Mouse (Mus musculus): ENCODE results near the gene Plac9a.
"Not testable (repeated sequence)": the region's sequence is repeated elsewhere in the genome, so short reads cannot be mapped to it uniquely, and the experiment has no call there.

The Plac9a gene

DNA sequence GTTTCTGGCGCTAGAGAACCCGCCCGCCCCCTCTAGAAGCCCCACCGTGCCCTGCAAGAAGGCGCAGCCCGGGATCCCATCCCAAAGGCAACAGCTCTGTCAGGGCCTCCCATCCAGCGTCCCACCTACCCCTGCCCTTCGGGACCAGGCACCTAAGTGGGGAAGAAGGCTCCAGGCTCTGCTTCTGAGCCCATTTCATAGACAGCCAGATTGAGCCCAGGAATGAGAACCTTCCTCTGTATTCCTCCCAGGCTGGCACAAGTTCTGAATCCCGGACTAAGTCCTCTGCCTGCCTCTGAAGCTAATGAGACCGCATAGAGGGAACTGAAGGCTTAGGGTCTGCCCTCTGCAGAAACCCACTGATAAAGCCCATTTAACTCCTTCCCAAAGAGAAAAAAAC lies at the start of gene Plac9a:
Gene Plac9a, minus strand, starts transcription at position 101 of the 400 bp plus-strand sequence.
- DNase-seq (ENCODE audit: low spot score in 2 of 2): not testable (repeated sequence)

DNA sequence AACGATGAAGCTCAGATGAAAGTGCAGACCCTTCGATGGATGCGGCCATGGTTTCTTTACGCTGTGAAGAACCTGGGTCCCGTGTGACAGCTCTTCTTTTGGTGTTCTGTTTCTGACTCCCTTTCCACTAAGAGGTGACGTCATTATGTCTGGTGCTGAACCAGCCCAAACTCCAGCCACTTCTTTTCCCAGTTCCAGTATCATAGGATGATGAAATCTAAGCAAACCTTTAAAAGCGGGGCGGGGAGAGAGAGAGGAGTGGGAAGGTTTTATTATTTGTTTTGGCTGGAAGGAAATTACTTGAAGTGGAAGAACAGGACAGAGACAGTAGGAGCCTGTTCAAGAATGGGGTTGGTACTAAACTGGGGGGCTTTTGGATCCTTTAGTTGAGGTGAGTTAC lies 35.1 kb upstream of the Plac9a start, which contains the start of gene Cphx1:
Gene Cphx1, plus strand, starts transcription at position 301 of the 400 bp plus-strand sequence.
- DNase-seq (ENCODE audit: low spot score in 2 of 2): not testable (repeated sequence)

DNA sequence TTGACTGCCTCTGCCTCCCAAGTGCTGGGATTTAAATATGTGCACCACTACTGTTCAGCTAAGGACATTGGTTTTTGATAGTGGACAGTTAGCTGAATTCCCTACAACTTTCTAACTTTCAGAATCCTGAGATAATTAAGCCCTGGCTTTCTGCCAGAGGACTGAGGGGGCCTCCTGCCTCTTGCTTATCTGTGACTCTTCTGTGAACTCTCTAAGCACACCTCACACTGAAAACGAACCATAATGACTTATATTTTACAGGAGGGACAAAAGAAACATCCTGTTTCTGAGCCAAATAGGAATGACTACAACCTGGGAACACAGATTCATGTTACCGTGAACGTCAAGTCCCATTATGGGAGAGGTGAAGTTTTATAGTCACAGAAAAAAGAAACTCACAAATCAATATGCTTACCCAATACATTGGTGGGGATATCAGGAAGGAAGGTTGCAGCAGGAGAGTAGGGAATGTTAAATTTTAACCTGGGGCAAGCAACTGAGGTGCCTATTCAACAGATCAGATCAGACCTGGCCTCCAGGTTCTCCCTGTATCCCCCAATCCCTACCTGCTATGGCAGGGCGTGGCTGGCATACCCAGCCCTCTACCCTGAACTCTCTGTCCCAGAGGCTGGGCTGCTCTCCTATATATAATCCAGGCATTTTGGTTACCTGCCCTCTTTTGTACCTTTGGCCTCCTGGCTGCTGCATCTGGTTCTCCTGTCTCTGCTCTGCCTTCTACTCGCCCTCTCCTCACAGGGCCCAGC lies 34.1 kb upstream of the Plac9a start:
- not testable (repeated sequence) for DNase-seq (ENCODE audit: low spot score in 2 of 2)

DNA sequence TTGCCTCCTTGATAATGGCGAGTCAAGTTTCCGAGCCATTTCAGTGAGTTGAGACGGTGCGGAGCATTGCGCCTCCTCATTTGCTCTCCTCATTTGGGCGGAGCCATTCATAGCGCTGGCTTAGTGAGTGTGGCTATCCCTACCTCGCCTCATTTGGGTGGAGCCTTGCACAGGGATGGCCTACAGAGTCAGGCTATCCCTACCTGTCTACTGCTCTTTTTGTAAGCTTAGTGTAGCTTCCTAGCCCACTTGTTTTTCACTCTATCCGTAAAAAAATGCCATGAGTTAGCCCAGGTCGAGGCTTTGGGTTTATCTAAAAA lies 24.6 kb upstream of the Plac9a start, which contains the start of gene Tmem254a:
Gene Tmem254a, minus strand, starts transcription at position 111 of the 320 bp plus-strand sequence.
- DNase-seq (ENCODE audit: low spot score in 2 of 2): not testable (repeated sequence)

DNA sequence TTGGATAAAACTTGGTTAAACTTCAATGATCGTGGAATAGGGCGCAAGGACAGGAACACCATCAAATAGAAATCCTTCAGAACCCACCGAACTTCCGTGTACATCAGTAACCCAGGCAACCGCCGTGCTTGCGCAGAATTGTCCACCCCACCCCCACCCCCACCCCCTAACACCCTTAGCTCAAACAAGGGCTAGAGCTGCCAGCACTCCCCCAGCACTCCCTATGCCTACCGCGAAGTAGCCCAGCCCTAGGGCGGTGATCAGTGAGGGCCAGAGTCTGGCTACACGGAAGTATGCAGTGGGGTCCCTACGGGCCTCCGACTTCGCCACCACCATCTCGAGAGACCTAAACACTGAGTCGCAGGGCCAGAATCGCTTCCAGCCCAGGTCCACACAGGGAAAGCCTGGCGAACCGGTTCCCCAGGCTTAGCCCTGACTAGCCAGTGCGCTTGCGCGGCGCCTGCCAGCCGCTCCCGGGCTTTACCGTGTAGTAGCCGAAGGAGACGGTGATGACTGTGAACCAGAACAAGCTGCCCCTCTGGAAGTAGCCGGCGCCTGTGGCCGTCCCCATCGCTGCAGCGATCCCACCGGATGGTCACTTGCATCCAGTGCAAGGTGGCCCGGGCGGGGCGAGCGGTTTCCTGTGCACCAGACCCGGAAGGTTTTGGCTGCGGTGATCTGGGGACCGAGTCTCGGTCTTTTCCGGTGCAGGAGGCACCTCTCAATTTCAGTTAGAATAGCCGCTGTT lies 24.1 kb upstream of the Plac9a start:
- DNase-seq (ENCODE audit: low spot score in 2 of 2): not testable (repeated sequence)

DNA sequence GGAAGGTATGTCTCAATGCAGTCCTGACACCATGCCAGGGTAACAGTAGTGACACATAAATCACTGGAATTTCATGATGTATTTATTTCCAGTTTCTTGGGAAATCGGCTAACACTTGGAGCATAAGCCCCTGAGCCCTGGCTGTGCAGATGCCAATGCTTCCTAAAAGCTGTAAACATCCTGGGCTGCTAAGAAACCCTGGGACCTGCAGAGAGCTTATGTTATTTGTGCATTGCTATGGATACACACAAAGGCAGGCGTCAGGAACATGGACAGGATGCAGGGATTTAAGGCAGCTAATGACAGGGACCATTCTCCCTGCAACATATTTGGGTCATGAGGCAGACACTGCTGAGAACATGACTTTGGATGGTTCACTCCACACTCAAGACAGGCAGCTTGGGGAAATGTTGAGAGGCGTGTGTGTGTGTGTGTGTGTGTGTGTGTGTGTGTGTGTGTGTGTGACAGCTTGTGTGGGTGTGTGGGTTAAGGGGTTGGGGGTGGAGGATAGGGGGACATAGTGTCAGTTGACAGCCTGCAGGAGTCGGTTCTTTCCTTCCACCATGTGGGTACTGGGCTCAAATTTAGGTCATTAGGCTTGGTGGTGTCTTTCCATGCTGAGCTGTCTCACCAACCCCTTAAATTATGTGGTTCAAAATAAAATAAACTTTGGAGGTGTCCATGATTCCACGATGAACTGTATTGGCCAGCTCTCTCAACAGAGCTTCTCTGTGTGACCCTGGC lies 15.7 kb upstream of the Plac9a start:
- DNase-seq (ENCODE audit: low spot score in 2 of 2): not testable (repeated sequence)

DNA sequence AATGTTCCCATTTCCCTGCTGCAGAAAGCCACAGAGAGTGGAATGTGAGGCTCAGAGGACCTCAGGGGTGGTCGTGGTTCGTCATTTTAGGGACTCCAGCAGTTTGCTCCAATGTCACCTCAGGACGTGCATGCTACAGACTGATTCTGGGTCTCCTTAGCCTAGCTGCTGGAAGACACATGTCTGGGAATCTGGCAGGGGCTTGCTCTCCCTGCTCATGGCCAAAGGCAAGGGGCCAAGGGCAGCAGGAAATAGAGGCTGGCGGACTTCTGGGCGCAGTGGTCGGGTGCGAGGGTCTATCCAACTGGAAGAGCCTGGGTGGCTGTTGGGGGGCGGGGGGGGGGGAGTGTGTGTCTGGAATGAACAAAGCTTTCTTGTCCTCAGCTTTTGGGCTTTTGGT lies 6.1 kb upstream of the Plac9a start:
- not testable (repeated sequence) for DNase-seq (ENCODE audit: low spot score in 2 of 2)

DNA sequence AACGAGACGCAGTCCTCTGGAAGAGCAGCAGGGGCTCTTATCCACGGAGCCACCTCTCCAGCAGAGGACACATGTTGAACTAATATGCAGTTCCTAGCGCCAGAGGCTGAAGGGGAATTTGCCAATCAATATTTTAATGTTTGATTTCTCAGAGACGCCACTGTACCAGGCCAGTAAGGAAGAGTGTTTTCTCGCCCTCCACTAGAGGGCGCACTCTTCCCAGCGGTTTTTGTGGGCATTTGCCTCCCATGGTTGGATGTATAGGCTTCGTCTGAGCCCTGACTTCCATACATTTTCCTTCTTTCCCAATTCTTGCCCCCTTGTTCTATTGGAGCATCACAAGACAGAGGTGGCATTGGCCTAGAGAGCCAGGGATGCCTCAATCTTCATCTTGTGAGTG lies 4.4 kb upstream of the Plac9a start:
- DNase-seq (ENCODE audit: low spot score in 2 of 2): not testable (repeated sequence)

DNA sequence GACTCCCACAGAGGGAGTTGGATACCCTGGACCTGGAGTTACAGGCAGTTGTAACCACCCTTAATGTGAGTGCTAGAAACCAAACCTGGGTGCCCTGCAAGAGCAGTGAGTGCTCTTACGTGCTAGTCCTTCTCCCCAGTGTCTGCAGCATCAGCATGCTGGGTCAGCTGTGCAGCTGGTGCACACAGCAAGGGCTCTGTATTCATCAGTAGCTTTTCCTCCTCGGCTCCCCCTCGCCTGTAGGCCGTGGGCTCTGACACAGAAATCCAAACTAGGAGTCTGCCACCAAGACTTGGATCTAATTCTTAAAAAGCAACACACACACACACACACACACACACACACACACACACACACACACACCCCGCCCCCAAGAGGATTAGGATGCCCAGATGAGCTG lies 2.3 kb upstream of the Plac9a start:
- not testable (repeated sequence) for DNase-seq (ENCODE audit: low spot score in 2 of 2)

DNA sequence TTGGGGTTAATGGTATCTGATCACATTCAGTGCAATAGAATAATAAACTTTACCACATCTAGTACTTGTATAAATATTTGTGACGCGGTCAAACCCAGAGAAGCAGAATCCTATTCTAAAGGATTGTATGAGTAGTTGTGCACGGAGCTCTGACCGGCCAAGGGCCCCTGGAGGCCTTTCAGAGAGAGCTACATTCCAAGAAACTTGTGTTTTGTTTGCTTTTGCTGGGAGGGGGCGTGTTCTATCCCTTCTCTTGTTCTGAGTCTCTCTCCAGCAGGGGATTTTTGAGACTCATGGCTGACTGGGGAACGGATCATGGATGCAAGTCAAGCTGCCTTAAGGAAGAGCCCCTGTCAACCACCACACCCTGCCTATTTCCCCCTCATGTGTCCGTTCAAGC lies 7.2 kb downstream of the Plac9a start:
- DNase-seq (ENCODE audit: low spot score in 2 of 2): not testable (repeated sequence)

DNA sequence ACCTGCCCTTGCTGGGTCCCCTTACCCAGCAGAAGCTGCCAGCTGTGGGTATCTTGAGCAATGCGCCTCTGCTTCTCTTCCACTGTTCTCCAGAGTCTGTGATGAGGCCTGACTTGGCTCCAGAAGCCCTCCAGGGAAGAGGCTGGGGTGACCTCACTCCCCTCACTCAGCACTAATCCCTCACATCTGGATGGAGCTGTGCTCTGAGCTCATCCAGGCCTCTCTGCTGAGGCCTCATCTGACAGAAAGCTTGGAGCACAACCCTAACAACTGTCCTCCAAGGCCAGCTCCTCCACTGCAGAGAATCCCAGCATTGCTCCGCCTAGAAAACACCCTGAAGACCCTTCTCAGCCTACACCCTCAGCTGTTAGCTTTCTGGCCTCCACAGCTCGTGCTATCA lies 8.3 kb downstream of the Plac9a start:
- not testable (repeated sequence) for DNase-seq (ENCODE audit: low spot score in 2 of 2)

DNA sequence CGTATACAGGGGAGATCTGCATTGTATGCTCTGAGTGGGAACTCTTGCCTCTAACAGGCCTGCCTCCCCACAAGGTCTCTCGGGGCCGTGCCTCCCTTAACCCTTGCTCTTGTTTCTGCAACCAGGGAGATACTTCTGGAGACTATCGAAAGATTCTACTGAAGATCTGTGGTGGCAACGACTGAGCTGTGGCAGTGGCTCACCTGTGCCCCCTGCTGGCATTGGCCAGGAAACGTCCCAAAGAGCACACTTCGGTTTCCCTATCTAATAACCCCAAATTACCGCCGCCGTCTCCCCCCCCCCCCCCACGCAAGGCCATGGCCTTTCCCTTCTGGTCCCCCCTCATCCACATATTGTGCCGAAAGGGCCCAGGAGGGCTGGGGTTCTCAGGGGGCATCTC lies 17.0 kb downstream of the Plac9a start:
- DNase-seq (ENCODE audit: low spot score in 2 of 2): not testable (repeated sequence)

DNA sequence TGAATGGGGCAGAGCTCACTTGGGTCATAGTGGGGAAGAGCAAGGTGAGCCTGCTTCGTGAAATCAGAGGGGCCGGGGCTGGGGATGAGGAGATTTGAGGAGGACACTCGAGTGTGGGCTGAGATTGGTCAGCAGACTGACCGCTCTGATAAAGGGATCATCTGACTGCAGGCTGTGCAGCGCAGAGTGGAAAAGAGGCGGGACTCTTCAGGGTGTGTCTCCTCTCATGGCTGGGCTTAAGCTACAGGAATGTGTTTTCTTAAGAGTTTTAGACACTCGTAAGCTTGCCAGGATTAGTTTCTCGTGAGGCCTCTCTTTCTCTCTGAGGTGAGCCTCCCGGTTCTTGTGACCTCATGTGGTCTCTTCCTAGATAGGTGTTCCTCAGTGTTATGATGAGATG lies 21.1 kb downstream of the Plac9a start:
- DNase-seq (ENCODE audit: low spot score in 2 of 2): not testable (repeated sequence)

DNA sequence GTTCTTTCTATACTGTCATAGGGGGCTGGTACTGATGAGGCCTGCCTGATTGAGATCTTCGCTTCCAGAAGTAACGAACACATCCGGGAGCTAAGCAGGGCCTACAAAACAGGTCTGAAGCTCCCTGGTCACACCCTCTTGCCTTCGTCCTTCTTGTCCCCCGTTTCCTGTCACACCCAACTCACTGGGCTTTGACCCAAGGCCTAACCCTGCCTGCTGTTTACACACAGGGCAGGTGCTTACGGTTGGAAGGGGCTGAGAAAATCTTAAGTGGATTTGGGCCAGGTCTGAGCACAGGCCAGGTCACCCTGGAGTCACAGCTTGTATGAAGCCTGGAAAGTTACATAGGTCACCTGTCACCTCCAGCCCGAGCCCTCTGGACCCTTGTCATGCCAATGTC lies 26.3 kb downstream of the Plac9a start:
- DNase-seq (ENCODE audit: low spot score in 2 of 2): not testable (repeated sequence)

DNA sequence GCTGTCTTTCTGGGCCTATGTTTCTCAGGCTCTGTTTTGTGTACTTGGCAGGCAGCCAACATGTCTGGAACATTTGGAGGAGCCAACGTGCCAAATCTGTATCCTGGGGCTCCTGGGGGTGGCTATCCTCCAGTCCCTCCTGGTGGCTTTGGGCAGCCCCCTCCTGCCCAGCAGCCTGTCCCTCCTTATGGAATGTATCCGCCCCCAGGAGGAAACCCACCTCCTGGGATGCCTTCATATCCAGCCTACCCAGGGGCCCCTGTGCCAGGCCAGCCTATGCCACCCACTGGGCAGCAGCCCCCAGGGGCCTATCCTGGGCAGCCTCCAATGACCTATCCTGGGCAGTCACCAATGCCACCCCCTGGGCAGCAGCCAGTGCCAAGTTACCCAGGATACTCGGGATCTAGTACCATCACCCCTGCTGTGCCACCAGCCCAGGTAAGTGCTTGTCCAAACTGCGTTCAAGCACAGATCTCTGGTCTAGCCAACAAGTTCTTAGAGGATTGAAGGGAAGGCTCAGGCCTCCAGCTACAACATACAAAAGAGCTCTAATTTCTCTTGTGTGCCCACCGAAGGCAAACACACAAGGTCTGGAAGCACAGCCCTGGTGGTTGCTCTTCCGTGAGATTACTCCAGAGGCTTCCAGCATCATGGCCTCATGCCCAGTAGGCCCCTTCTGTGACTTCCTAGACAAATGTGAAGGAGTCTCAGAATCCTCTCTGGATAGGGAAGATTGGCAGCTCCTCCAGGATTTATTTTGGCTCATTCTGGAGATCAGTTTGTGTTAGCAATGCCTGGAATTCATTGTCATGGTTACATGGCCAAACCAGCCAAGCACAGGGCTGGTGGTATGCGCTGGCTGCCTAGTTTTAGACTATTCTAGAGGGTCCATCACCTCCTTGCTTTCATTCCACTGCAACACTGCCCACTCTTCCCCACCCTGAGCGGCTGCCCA lies 30.2 kb downstream of the Plac9a start:
- no peak for DNase-seq (ENCODE audit: low spot score in 2 of 2)

DNA sequence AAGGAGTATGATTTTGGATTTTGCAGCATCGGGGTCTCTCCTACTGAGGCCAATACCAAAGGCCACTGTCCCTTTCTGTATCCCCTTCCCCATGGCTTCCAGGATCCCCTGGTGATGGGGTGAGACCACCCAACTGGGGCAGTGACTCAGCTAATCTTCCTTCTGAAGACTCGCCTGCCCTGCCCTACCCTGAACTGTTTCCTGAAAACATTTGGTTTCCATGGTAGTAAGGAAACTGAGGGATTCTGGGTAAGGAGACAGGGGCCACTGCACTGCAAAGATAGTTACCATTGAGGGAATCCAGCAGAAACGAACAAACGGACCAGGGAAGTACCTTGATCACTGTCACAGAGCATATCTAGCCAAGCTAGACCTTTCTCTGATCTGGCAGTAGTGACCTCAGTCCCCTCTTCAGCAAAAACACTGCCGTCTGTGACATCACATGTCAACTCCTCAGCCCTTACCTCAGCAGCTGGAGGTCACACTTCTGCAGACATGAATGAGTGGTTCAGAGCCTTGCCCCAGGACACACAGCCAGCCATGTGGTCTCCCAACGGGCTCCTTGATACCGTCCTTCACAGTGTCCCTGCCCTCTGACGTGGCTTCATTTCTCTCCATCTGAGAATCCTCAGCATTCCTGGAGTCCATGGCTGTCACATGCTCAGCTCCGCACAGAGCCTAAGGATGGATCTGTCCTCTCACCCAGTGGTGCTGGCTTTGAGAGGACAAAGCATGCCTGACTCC lies 33.6 kb downstream of the Plac9a start:
- DNase-seq (ENCODE audit: low spot score in 2 of 2): no peak

DNA sequence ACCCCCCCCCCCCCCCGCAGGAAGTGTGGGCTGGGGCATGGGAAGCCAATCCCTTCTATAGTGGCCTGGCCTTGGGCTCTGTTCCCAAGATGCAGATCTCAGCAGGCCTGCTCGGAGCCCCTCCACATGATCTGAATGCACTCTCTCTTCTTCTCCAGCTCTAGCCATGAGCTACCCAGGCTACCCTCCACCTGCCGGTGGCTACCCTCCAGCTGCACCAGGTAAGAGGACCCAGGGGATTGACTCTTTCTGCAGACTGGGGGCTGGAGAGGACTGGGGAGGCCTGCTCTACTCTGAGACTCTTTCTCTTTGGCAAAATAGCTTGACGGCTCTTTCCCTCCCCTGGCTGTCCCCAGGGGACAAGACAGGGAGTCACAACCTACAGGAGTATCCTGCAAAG lies 34.2 kb downstream of the Plac9a start:
- DNase-seq (ENCODE audit: low spot score in 2 of 2): no peak

DNA sequence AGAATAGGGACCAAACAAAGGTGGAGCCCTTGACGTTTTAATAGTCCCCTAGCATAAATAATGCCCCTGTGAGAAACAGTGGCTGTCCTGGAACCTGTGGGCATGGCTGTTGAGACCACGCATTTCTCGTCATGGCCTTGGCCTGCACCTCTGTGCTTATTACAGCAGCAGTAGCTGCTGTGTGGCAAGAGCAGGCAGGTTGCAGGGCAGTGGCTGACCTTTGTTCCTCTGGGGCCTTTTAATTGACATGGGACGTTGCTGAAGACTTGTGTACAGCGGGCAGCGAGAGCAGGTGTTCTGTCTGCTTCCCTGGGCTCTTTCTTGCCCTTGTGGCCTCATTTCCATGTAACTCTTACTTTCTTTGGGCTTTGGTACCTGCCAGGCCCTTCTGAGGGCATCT lies 35.1 kb downstream of the Plac9a start:
- no peak for DNase-seq (ENCODE audit: low spot score in 2 of 2)

DNA sequence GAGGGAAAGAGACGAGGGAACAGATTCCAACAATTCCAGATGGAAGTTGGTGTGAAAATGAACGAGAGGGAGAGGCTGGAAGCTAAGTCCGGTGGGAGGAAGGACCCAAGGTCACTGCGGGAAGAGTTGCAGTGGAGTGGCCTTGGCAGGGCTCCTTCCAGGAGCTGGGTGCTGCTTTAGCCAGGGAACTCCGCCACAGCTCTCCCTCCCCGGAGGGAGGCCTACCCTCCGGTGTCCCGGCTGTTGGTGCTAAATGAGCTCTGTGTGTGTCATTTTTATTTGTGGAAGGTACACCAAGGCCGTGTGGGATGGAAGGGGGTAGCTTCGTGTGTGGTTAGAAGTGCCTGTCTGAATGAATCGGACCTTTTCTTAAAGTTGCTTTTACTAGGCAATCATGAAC lies 36.1 kb downstream of the Plac9a start:
- DNase-seq (ENCODE audit: low spot score in 2 of 2): no peak

DNA sequence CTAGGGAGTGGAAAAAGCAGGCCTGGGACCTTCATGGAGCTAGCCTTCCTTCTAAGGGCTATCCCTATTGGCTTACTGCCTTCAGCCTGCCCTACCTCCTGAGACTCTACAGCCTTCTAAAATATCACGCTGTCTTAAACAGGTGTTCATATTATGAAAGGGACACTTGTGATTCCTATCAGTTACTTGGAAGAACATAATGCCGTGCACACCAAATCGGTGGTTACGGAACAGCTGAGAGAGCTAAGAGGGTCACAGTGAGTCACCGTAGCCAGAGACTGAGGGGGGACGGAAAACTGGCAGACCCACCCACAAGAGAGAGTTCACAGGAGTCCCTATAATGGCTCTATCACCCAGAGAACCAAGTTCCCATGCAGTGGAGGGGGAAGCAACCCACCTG lies 36.5 kb downstream of the Plac9a start:
- no peak for DNase-seq (ENCODE audit: low spot score in 2 of 2)

All from spleen, postnatal 10 days (tissue).